Mouse (Mus musculus) thymus, adult 2 months (tissue): ENCODE measurements around the gene Kars. TPM values are rescaled to one million over a fixed set of nuclear protein-coding genes. Genes with fewer than 3 reads are reported as not detected.

Experiments
- DNase-seq: peaks from one replicate; pipeline ENCODE4 v3.0.0; 2021
- H3K27ac ChIP-seq: fragments of 200-500 bp; 2 replicates; pipeline ENCODE4 v1.5.1; 2012; ENCODE audit warnings: low read length, control low read depth; ENCODE audit not compliant: control insufficient read depth, insufficient read depth
- H3K27me3 ChIP-seq: fragments of 200-500 bp; 2 replicates; pipeline ENCODE4 v1.6.1; 2012; ENCODE audit warnings: mild to moderate bottlenecking, low read length, moderate library complexity, mixed read lengths; ENCODE audit not compliant: control insufficient read depth, insufficient read depth
- H3K36me3 ChIP-seq: fragments of 200-500 bp; 2 replicates; pipeline ENCODE4 v1.6.1; 2012; ENCODE audit warnings: mild to moderate bottlenecking, low read length, moderate library complexity; ENCODE audit not compliant: control insufficient read depth, insufficient read depth
- H3K4me1 ChIP-seq: fragments of 200-500 bp; replicated peaks from 2 replicates; pipeline ENCODE4 v1.6.1; 2012; ENCODE audit warnings: low read length; ENCODE audit not compliant: control insufficient read depth, insufficient read depth
- H3K4me3 ChIP-seq: fragments of 200-500 bp; 2 replicates; pipeline ENCODE4 v1.5.1; 2012; ENCODE audit warnings: mild to moderate bottlenecking, low read length, control low read depth, moderate library complexity; ENCODE audit not compliant: control insufficient read depth, insufficient read depth
- CTCF ChIP-seq: fragments of 200-500 bp; IDR thresholded peaks from 2 replicates; pipeline ENCODE4 v1.5.1; 2012; ENCODE audit warnings: mild to moderate bottlenecking, control low read depth, low read length, moderate library complexity, borderline replicate concordance; ENCODE audit not compliant: control insufficient read depth, poor library complexity, insufficient read depth; ENCODE audit errors: extremely low read depth
- POLR2A ChIP-seq: fragments of 200-500 bp; IDR thresholded peaks from 2 replicates; pipeline ENCODE4 v1.6.1; 2012; ENCODE audit warnings: mild to moderate bottlenecking, low read length, control low read depth, moderate library complexity; ENCODE audit not compliant: control insufficient read depth, poor library complexity, insufficient read depth; ENCODE audit errors: extremely low read depth
- WGBS: fragments of 180-500 bp; shearing (Covaris S2); methylation state at CpG from one replicate; pipeline ENCODE4 v1.1.7; 2018; 5-methylcytosine and 5-hydroxymethylcytosine counted together
- polyA plus RNA-seq: library from polyadenylated mRNA; depleted of rRNA; stranded (reverse); fragments of >200 nt; gene quantifications from 2 replicates; pipeline ENCODE4 v1.2.3, GENCODE M21; 2012; rRNA removed

Gene Kars
- polyA plus RNA-seq: 54.5 and 63.7 TPM in 2 replicates

GRCm38 (mm10) chr8:112010997-112011815, at the start of gene Kars, which contains the start of gene Terf2ip:
Kars (minus strand) TSS chr8:112011323.
Terf2ip (plus strand) TSS chr8:112011398.
- H3K4me3 ChIP-seq: peak within 1 kb of the TSS; percentile 97
- H3K27me3 ChIP-seq: no peaks in the 10 kb centered on the region
- H3K4me1 ChIP-seq: peaks cover 2% of the 10 kb centered on the region; the same call in 1 of the 2 replicates
- under 1% methylated on average over 61 of the region's 61 CpGs for WGBS
- TF ChIP-seq CTCF: peak; percentile 51; the same call in 1 of the 2 replicates
- TF ChIP-seq POLR2A: peak; percentile 84
- H3K36me3 ChIP-seq: no peaks in the 10 kb centered on the region
- 0 out of 2 replicates have a peak within 1 kb of the TSS, but pooled peaks have one; percentile 19 for H3K27ac ChIP-seq
- peak; percentile 90 for DNase-seq

DNA sequence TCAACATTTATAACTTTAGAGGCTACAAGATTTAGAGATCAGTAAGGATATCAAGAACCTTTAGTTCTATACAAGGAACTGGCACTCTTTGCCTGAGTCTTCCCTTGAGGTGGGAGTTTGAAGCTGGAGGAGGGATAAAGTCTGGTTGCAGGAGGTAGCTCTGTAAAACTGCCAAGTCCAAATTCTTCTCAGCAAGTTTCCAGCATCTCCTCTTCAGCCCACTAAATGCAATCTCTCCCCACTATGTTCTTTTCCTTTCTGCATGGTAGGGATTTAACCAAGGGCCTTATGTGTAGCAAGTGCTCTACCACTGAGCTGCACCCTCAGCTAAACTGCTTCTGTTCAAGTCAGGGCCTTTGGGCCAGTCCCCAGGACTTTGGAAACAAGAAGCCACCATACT, 43.3 kb upstream of the Kars start:
- Histone ChIP-seq H3K27ac (no peak overlapping the region), H3K4me3 (no peak overlapping the region), H3K4me1 (no peaks in the 10 kb centered on the region), H3K27me3 (no peaks in the 10 kb centered on the region), H3K36me3 (no peaks in the 10 kb centered on the region)
- DNase-seq: no peak
- TF ChIP-seq CTCF: no peak
- no peak for TF ChIP-seq POLR2A

DNA sequence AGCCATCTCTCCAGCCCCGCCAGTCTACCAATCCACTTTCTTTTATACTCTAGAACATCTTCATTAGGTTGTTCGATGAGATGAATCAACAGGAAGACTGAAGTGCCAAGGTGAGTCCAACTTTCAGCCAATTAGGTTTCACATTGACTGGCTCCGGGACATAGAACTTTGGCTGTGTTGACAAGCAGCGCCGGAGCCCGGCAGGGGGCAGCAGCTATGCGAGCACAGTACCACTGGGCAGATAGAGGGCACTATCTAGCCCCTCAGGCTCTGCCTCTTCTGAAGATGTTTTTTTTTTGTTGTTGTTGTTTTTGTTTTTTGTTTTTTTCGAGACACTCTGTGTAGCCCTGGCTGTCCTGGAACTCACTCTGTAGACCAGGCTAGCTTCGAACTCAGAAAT, 40.4 kb upstream of the Kars start:
- no peak overlapping the region for H3K27ac ChIP-seq
- no peak overlapping the region for H3K4me3 ChIP-seq
- no peaks in the 10 kb centered on the region for H3K36me3 ChIP-seq
- WGBS: 84% methylated on average over 9 of the region's 9 CpGs
- H3K4me1 ChIP-seq: no peaks in the 10 kb centered on the region
- H3K27me3 ChIP-seq: no peaks in the 10 kb centered on the region
- 0 out of 2 replicates have a peak, but pooled peaks have one; percentile 16 for TF ChIP-seq CTCF
- TF ChIP-seq POLR2A: no peak
- no peak for DNase-seq

DNA sequence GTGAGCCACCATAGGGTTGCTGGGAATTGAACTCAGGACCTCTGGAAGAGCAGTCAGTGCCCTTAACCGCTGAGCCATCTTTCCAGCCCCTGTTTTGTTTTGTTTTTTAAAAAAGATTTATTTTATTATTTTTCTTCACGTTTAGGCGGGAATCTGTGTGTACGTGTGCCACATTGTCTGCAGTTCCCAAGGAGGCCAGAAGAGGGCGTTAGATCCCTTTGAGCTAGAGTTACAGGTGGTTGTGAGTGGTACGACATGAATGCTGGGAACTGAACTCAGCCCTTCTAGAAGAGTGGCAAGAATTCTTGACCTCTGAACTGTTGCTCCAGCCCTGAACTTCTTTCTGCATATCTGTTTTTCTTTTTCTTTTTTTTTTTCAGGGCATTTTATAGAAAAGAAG, 38.9 kb upstream of the Kars start:
- Histone ChIP-seq H3K4me1 (no peaks in the 10 kb centered on the region), H3K4me3 (no peak overlapping the region), H3K36me3 (no peaks in the 10 kb centered on the region), H3K27ac (no peak overlapping the region), H3K27me3 (no peaks in the 10 kb centered on the region)
- TF ChIP-seq CTCF (no peak), POLR2A (no peak)
- WGBS: 85% methylated on average over 6 of the region's 6 CpGs
- no peak for DNase-seq

DNA sequence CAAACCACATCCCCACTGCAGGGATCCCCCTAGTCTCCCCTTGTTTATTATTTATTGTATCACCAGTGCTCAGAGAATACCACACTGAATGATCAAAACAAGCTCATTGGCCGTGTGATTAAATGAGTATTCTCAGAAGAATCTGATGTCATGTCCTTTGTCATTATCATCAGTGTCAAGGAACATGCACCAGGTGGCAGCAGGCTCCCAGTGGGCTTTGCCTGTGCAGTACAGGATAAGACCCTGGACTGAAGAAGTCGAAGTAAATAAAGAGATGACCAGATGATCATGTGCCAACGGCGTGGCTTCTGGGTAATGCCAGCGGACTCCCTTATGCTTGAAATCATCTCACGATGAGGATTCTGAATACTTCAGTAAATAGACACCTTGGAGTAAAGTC, 37.2 kb upstream of the Kars start:
- TF ChIP-seq POLR2A (no peak), CTCF (no peak)
- H3K4me3 ChIP-seq: no peak overlapping the region
- H3K4me1 ChIP-seq: no peaks in the 10 kb centered on the region
- no peaks in the 10 kb centered on the region for H3K27me3 ChIP-seq
- WGBS: 86% methylated on average over 6 of the region's 6 CpGs
- no peak overlapping the region for H3K27ac ChIP-seq
- H3K36me3 ChIP-seq: no peaks in the 10 kb centered on the region
- no peak for DNase-seq

- Histone ChIP-seq H3K4me1 (no peaks in the 10 kb centered on the region), H3K36me3 (no peaks in the 10 kb centered on the region), H3K27me3 (no peaks in the 10 kb centered on the region), H3K4me3 (no peak overlapping the region), H3K27ac (no peak overlapping the region)
- DNase-seq: peak; percentile 70
- 3% methylated on average over 7 of the region's 7 CpGs for WGBS
- TF ChIP-seq POLR2A: no peak
- TF ChIP-seq CTCF: no peak
Observed at GRCm38 (mm10) chr8:112045896-112046295, 34.8 kb upstream of the Kars start.

DNA sequence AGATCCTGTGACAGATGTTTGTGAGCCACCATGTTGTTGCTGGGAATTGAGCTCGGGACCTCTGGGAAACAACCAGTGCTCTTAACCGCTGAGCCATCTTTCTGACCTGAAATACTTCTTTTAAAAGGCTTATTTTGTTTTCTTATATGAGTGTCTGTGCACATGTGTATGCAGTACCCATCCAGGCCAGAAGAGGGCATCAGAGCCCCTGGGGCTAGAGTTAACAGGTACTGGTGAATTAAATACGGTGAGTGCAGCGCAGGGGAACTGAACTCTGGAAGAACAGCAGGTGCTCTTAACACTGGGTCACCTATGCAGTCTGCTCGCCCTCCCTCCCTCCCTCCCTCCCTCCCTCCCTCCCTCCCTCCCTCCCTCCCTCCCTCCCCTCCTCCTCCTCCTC, 34.1 kb upstream of the Kars start:
- H3K27me3 ChIP-seq: no peaks in the 10 kb centered on the region
- DNase-seq: peak; percentile 9
- H3K27ac ChIP-seq: no peak overlapping the region
- no peaks in the 10 kb centered on the region for H3K36me3 ChIP-seq
- H3K4me1 ChIP-seq: no peaks in the 10 kb centered on the region
- TF ChIP-seq CTCF: no peak
- no peak for TF ChIP-seq POLR2A
- 94% methylated on average over 5 of the region's 5 CpGs for WGBS
- H3K4me3 ChIP-seq: no peak overlapping the region
